Mouse (Mus musculus): ENCODE results near the gene Pafah1b2. TPM values are rescaled to one million over a fixed set of nuclear protein-coding genes. Genes with fewer than 3 reads are reported as not detected.

Gene Pafah1b2
- 326 and 329 TPM in 2 replicates for polyA plus RNA-seq (2016; fragmentation: Nextera tagmentation; extraction: Ambion mirVana)

DNA sequence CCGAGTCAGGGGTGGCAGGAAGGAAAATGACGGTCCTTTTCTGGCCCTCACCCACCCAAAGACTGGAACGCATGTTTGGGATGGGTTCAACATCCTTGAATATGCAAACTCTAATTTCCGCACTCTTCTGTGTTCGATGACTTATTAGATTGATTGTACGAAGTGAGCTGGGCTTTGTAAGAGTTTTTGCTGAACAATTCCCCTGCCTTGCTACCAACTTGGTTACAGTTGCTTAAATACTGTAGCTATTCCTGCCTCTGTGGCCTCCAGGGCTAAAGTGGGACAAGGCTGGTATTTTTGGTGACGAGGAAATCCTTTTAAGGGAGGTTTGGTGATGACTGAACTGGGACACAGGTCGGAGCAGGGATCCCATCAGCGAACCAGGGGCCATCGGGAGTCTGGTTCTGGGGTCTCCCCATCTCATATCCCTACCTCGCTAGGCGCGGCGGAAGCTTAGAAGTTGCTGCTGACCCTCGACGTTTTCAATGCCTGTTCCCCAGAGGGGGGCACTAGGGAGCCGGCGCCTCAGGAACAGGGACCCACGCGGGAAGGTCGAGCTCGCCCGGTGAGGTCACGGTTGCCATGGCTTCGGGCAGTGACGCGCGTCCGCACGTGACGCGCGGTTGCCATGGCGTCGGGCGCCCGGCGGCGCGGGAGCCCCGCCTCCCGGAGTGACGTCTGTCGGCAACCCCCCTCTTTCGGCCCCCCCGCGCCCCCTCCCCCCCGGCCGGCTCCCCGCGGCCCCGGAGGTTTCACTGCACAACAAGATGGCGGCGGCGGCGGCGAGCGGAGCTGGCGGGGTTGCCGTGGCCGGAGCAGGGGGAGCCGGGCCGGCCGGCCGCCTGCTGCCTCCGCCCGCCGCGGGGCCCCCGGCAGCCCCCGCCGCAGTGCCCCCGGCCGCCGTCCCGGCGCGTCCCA lies at the start of gene Pafah1b2, which contains the start of gene Sik3:
Gene Pafah1b2 (minus strand): TSS at position 600 of the 918 bp plus-strand sequence.
Gene Sik3 (plus strand): TSS at position 730 of the 918 bp plus-strand sequence.
- H3K27ac ChIP-seq: peak within 1 kb of the TSS; percentile 75
- no peaks in the 10 kb centered on the region for H3K27me3 ChIP-seq (replicated peaks)
- no peaks in the 10 kb centered on the region for H3K36me3 ChIP-seq
- ATAC-seq (ENCODE audit: low FRiP score, low read depth): peak; percentile 88
- no peaks in the 10 kb centered on the region for H3K9me3 ChIP-seq
- peaks cover 38% of the 10 kb centered on the region for H3K4me1 ChIP-seq
- peak within 1 kb of the TSS; percentile 96 for H3K9ac ChIP-seq
- H3K4me2 ChIP-seq (replicated peaks): peak within 1 kb of the TSS; percentile 66
- H3K4me3 ChIP-seq: peak within 1 kb of the TSS; percentile 98
- WGBS: 2% methylated on average over 52 of the region's 78 CpGs

DNA sequence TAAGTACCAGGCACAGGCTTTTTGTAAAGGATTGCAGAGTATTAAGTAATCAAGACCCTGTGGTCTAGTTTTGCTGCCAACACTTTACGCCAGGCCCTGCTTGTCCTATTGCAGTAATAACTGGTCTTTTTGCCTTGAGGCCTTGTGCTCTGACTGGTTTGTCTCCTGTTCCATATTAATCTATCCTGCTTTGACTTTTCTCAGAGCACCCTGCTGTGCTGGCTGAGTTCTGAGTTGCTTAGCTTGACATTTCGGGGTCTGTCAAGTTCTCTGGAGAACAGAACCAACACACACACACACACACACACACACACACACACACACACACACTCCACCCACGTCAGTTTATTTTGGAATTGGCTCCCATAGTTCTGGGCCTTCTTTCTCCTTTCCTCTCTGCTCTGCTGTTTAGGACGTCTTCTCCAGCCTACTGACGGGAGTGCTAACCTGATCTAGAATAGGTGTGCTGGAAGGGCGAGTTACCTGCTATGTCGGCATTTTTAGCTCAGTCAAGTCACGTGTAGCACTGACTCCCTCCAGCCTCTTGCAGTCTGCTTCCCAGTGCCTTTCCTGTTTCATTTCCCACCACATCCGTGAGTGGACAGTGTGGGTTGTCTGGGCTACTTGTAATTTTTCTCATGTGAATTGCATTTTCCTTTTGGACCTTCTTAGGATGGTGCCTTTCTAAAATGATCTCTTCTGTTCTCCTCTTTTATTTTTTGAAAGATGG lies 49.4 kb upstream of the Pafah1b2 start:
- no peak overlapping the region for H3K4me3 ChIP-seq
- H3K27me3 ChIP-seq (replicated peaks): no peaks in the 10 kb centered on the region
- peaks cover 6% of the 10 kb centered on the region; the same call in 1 of the 2 replicates for H3K4me1 ChIP-seq
- H3K4me2 ChIP-seq (replicated peaks): no peak overlapping the region
- no peak overlapping the region for H3K27ac ChIP-seq
- 81% methylated on average over 9 of the region's 9 CpGs for WGBS
- no peak for ATAC-seq (ENCODE audit: low FRiP score, low read depth)
- no peaks in the 10 kb centered on the region for H3K9me3 ChIP-seq
- H3K36me3 ChIP-seq: no peaks in the 10 kb centered on the region
- no peak overlapping the region for H3K9ac ChIP-seq

- Histone ChIP-seq H3K4me2 (replicated peaks) (no peak overlapping the region), H3K9ac (no peak overlapping the region), H3K9me3 (no peaks in the 10 kb centered on the region), H3K4me3 (no peak overlapping the region), H3K27ac (no peak overlapping the region), H3K27me3 (replicated peaks) (no peaks in the 10 kb centered on the region), H3K4me1 (0 out of 2 replicates have a peak, but pooled peaks cover 7% of the 10 kb centered on the region), H3K36me3 (no peaks in the 10 kb centered on the region)
- ATAC-seq (ENCODE audit: low FRiP score, low read depth): no peak
- WGBS: 68% methylated on average over 2 of the region's 2 CpGs
These were observed 47.8 kb upstream of the Pafah1b2 start for GRCm38 (mm10) chr9:46060249-46060648.

DNA sequence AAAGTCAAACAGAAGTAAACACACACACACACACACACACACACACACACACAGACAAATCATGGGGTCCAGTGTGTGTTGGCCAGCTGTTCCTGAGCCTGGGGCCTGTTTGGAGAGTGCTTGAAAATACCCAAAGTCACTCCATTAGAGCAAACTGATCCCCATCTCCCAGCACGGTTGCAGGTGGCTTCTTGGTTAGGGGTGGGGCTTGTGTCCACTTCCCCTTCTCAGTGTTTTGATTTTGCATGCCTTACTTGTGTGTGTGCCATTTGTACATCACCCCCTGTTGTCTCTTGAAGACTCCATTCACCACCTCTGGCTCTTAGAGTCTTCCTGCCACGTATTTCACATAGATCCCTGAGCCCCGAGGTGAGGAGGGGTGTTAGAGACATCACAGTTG lies 45.6 kb upstream of the Pafah1b2 start:
- H3K4me1 ChIP-seq: peaks cover 18% of the 10 kb centered on the region
- no peak overlapping the region for H3K4me3 ChIP-seq
- H3K27me3 ChIP-seq (replicated peaks): no peaks in the 10 kb centered on the region
- no peaks in the 10 kb centered on the region for H3K36me3 ChIP-seq
- no peak overlapping the region for H3K27ac ChIP-seq
- H3K9ac ChIP-seq: no peak overlapping the region
- WGBS: 88% methylated on average over 3 of the region's 3 CpGs
- no peaks in the 10 kb centered on the region for H3K9me3 ChIP-seq
- no peak overlapping the region for H3K4me2 ChIP-seq (replicated peaks)
- ATAC-seq (ENCODE audit: low FRiP score, low read depth): no peak

DNA sequence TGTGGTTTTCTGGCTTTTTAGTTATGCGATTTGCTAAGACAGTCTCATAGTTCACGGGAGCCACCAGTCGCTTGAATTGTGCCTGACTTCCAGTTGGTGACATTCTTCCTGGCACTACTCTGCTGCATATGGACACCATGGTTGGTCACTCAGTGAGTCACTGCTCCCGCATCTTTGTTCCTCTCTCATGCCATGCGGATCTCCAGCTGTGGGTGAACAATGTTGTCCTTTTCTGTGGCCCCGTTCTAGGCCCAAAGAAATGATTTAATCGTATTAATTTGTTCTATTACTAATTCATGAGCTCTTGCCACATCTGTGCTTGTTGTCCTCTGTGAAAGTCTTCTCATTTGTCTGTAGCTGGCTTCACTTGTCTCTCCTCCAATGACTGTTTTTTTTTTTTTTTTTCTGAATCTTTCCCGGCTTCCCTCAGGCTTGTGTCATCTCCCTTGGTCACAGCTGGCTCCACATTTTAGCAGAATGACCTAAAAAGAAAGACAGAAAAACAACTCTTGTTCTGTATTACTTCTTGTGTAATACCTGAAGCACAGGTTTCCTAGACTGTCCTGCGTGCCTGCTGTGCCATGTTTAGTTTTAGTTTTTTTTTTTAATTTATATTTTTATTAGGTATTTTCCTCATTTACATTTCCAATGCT lies 40.6 kb upstream of the Pafah1b2 start:
- H3K9ac ChIP-seq: no peak overlapping the region
- no peaks in the 10 kb centered on the region for H3K27me3 ChIP-seq (replicated peaks)
- no peak overlapping the region for H3K27ac ChIP-seq

GRCm38 (mm10) chr9:46050203-46050602 lies 37.7 kb upstream of the Pafah1b2 start:
- Histone ChIP-seq H3K4me1 (peaks cover 19% of the 10 kb centered on the region), H3K27me3 (replicated peaks) (no peaks in the 10 kb centered on the region), H3K27ac (no peak overlapping the region), H3K4me3 (no peak overlapping the region), H3K4me2 (replicated peaks) (no peak overlapping the region), H3K36me3 (no peaks in the 10 kb centered on the region), H3K9ac (no peak overlapping the region), H3K9me3 (no peaks in the 10 kb centered on the region)
- WGBS: 77% methylated on average over 8 of the region's 8 CpGs
- no peak for ATAC-seq (ENCODE audit: low FRiP score, low read depth)

More for the DNA sequence above, 40.6 kb upstream of the Pafah1b2 start:
- Histone ChIP-seq H3K4me1 (peaks cover 18% of the 10 kb centered on the region), H3K36me3 (no peaks in the 10 kb centered on the region), H3K9me3 (no peaks in the 10 kb centered on the region), H3K4me3 (no peak overlapping the region), H3K4me2 (replicated peaks) (no peak overlapping the region)
- 65% methylated on average over 9 of the region's 9 CpGs for WGBS
- ATAC-seq (ENCODE audit: low FRiP score, low read depth): no peak

GRCm38 (mm10) chr9:46049525-46049924 lies 37.0 kb upstream of the Pafah1b2 start:
- no peak for ATAC-seq (ENCODE audit: low FRiP score, low read depth)
- no peaks in the 10 kb centered on the region for H3K27me3 ChIP-seq (replicated peaks)
- no peaks in the 10 kb centered on the region for H3K36me3 ChIP-seq
- H3K4me2 ChIP-seq (replicated peaks): no peak overlapping the region
- H3K9me3 ChIP-seq: no peaks in the 10 kb centered on the region
- no peak overlapping the region for H3K27ac ChIP-seq
- no peak overlapping the region for H3K9ac ChIP-seq
- 86% methylated on average over 7 of the region's 7 CpGs for WGBS
- H3K4me3 ChIP-seq: no peak overlapping the region
- peaks cover 13% of the 10 kb centered on the region for H3K4me1 ChIP-seq

GRCm38 (mm10) chr9:46046724-46047517 lies 34.4 kb upstream of the Pafah1b2 start:
- Histone ChIP-seq H3K4me1 (peaks cover 7% of the 10 kb centered on the region), H3K9me3 (no peaks in the 10 kb centered on the region), H3K36me3 (no peaks in the 10 kb centered on the region), H3K4me2 (replicated peaks) (no peak overlapping the region), H3K27me3 (replicated peaks) (no peaks in the 10 kb centered on the region), H3K4me3 (no peak overlapping the region), H3K27ac (no peak overlapping the region), H3K9ac (no peak overlapping the region)
- no peak for ATAC-seq (ENCODE audit: low FRiP score, low read depth)
- WGBS: 54% methylated on average over 11 of the region's 11 CpGs

- H3K9me3 ChIP-seq: no peaks in the 10 kb centered on the region
- H3K4me3 ChIP-seq: no peak overlapping the region
- 0 out of 2 replicates have a peak, but pooled peaks cover 2% of the 10 kb centered on the region for H3K36me3 ChIP-seq
- no peak overlapping the region for H3K9ac ChIP-seq
- no peak overlapping the region for H3K4me2 ChIP-seq (replicated peaks)
- ATAC-seq (ENCODE audit: low FRiP score, low read depth): no peak
- 87% methylated on average over 8 of the region's 8 CpGs for WGBS
- H3K4me1 ChIP-seq: peaks cover 7% of the 10 kb centered on the region
- H3K27ac ChIP-seq: no peak overlapping the region
- H3K27me3 ChIP-seq (replicated peaks): no peaks in the 10 kb centered on the region
These were observed 31.1 kb upstream of the Pafah1b2 start for GRCm38 (mm10) chr9:46043626-46044025.

GRCm38 (mm10) chr9:46042387-46042786 lies 29.9 kb upstream of the Pafah1b2 start:
- Histone ChIP-seq H3K4me1 (peaks cover 7% of the 10 kb centered on the region), H3K36me3 (0 out of 2 replicates have a peak, but pooled peaks cover 2% of the 10 kb centered on the region), H3K27ac (no peak overlapping the region), H3K9me3 (no peaks in the 10 kb centered on the region), H3K4me3 (no peak overlapping the region), H3K4me2 (replicated peaks) (no peak overlapping the region), H3K9ac (no peak overlapping the region), H3K27me3 (replicated peaks) (no peaks in the 10 kb centered on the region)
- 84% methylated on average over 3 of the region's 3 CpGs for WGBS
- ATAC-seq (ENCODE audit: low FRiP score, low read depth): no peak

DNA sequence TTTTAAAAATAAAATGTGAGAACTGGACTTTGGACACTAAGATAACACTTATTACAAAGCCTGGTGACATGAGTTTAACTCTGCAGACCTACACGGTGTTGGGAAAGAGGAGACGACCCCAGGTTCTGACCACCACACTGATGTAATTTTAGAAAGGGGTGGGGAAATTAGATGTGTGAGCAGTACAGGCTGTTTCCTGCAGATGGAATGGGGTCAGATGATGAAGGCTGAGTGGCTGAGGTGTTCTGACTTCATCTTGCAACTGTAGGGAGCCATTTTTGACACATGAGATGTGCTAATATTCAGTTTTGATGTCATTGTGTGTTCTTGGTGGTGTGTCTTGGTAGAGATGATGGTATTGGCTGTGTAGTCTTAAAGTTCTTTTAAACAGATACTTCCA lies 28.7 kb upstream of the Pafah1b2 start:
- ATAC-seq (ENCODE audit: low FRiP score, low read depth): no peak
- no peak overlapping the region for H3K4me2 ChIP-seq (replicated peaks)
- H3K27ac ChIP-seq: no peak overlapping the region
- WGBS: 91% methylated on average over 2 of the region's 2 CpGs
- no peaks in the 10 kb centered on the region for H3K27me3 ChIP-seq (replicated peaks)
- no peak overlapping the region for H3K9ac ChIP-seq
- 0 out of 2 replicates have a peak, but pooled peaks cover 2% of the 10 kb centered on the region for H3K36me3 ChIP-seq
- H3K4me1 ChIP-seq: no peaks in the 10 kb centered on the region
- no peak overlapping the region for H3K4me3 ChIP-seq
- no peaks in the 10 kb centered on the region for H3K9me3 ChIP-seq
